Mouse (Mus musculus): ENCODE results near the gene Gm5169. TPM values are rescaled to one million over a fixed set of nuclear protein-coding genes. Genes with fewer than 3 reads are reported as not detected.
"Not testable (repeated sequence)": the region's sequence is repeated elsewhere in the genome, so short reads cannot be mapped to it uniquely, and the experiment has no call there.

Gene Gm5169
- not detected in 2 replicates for total RNA-seq (2021)
- long read RNA-seq, experiment 1 = 0 reads
- long read RNA-seq, experiment 2 = 0 reads

GRCm38 (mm10) chrX:25301355-25301754 lies at the start of gene Gm5169:
TSS of gene Gm5169 (minus strand) at chrX:25301455.
- DNase-seq = not testable (repeated sequence)

- not testable (repeated sequence) for DNase-seq
Observed at GRCm38 (mm10) chrX:25347424-25347823, 46.2 kb upstream of the Gm5169 start.

All from adrenal gland, postnatal 14 days (tissue).